Mouse (Mus musculus): ENCODE measurements around the gene Gm13212.
"Not testable (repeated sequence)": the region's sequence is repeated elsewhere in the genome, so short reads cannot be mapped to it uniquely, and the experiment has no call there.

Gm13212 gene

GRCm38 (mm10) chr4:145585078-145585477, at the start of gene Gm13212:
Gene Gm13212, plus strand, starts transcription at chr4:145585166.
- peak; percentile 41 for DNase-seq

GRCm38 (mm10) chr4:145543861-145544260, 41.1 kb upstream of the Gm13212 start:
- not testable (repeated sequence) for DNase-seq

GRCm38 (mm10) chr4:145545106-145545505, 39.9 kb upstream of the Gm13212 start:
- DNase-seq, result not testable (repeated sequence)

GRCm38 (mm10) chr4:145545734-145546349, 39.1 kb upstream of the Gm13212 start:
- not testable (repeated sequence) for DNase-seq

GRCm38 (mm10) chr4:145546477-145546876, 38.5 kb upstream of the Gm13212 start:
- not testable (repeated sequence) for DNase-seq

- no peak for DNase-seq
These were observed 28.3 kb upstream of the Gm13212 start for GRCm38 (mm10) chr4:145556680-145557079.

- DNase-seq, result no peak
These were observed 25.4 kb upstream of the Gm13212 start for GRCm38 (mm10) chr4:145559505-145560099.

GRCm38 (mm10) chr4:145564111-145564821, 20.7 kb upstream of the Gm13212 start:
- no peak for DNase-seq

GRCm38 (mm10) chr4:145570461-145570860, 14.5 kb upstream of the Gm13212 start:
- DNase-seq, result not testable (repeated sequence)

- not testable (repeated sequence) for DNase-seq
These were observed 8.3 kb upstream of the Gm13212 start for GRCm38 (mm10) chr4:145576623-145577022.

- not testable (repeated sequence) for DNase-seq
These were observed 4.6 kb upstream of the Gm13212 start for GRCm38 (mm10) chr4:145580333-145580732.

GRCm38 (mm10) chr4:145586046-145586445, 1.1 kb downstream of the Gm13212 start:
- not testable (repeated sequence) for DNase-seq

- DNase-seq, result not testable (repeated sequence)
These were observed 9.2 kb downstream of the Gm13212 start for GRCm38 (mm10) chr4:145594183-145594582.

- DNase-seq, result not testable (repeated sequence)
These were observed 9.8 kb downstream of the Gm13212 start for GRCm38 (mm10) chr4:145594798-145595197.

- DNase-seq, result not testable (repeated sequence)
These were observed 55.6 kb downstream of the Gm13212 start for GRCm38 (mm10) chr4:145640416-145641185.

GRCm38 (mm10) chr4:145670385-145670784, 85.4 kb downstream of the Gm13212 start, which contains the start of gene Zfp980:
Gene Zfp980, plus strand, starts transcription at chr4:145670685.
- DNase-seq, result not testable (repeated sequence)

- not testable (repeated sequence) for DNase-seq
These were observed 89.4 kb downstream of the Gm13212 start for GRCm38 (mm10) chr4:145674286-145674780.
